Mouse (Mus musculus): Measurements from ENCODE around the gene Lrrk1. TPM values are rescaled to one million over a fixed set of nuclear protein-coding genes. Genes with fewer than 3 reads are reported as not detected.

Lrrk1 gene
- total RNA-seq, 2 experiments from 2014 or later, result 20.2 to 20.9 TPM

DNA sequence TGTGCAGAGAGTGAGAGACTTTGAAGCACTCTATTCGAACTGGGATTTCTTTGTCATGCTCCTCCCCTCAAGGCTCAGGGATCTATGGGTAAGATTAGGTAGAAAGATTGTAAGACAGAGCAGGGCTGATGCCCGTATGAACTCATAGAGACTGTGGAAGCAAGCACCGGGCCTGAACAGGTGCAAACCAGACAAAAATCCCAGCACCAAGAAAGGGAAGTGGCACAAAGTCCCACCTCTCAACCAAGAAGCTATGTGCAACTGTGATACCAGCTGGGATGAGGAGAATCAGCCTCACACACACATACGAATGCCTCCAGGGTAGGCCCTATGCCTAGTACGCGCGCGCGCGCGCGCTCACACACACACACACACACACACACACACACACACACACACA lies 2.3 kb downstream of the Lrrk1 start:
- DNase-seq (ENCODE audit: low spot score in 2 of 2), result no peak

DNA sequence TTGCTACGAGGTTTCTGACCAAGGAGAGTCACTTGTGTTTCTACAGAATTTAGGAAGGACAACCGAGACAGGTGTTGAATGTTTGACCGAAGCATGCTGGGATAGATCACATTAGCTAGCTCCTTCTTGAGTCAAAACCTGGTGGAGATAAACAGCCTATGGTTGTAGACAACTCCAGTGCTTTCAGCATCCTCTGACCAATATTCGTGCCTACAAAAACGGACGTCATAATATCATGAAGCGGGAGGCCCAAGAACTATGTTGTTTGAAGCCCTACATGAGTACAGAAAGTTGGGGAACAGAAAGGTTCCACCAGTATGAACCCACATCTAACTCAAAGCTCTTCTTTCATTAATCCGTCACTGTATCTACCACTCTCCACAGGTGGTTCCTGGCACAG lies 3.3 kb downstream of the Lrrk1 start:
- no peak for DNase-seq (ENCODE audit: low spot score in 2 of 2)

DNA sequence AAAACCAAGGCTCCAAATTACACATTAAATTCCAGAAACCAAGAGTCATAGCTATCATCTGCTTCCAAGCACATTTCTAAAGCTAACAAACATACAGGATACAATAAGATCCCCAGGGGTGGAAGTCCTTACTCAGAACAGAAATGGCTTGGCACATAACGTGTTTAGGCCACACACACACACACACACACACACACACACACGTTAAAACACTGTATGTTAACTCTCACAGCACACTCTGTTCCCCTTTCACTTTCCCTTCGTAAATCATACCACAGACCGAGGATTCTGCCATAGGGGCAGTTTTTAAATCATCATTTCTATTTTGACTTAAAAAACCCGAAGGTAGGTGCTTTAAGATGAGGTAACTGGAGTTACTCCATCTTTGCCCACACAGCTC lies 3.9 kb downstream of the Lrrk1 start:
- DNase-seq (ENCODE audit: low spot score in 2 of 2), result no peak

- DNase-seq (ENCODE audit: low spot score in 2 of 2), result no peak
Measured at GRCm38 (mm10) chr7:66376560-66376959, 11.6 kb downstream of the Lrrk1 start.

- no peak for DNase-seq (ENCODE audit: low spot score in 2 of 2)
Measured at GRCm38 (mm10) chr7:66375736-66376135, 12.4 kb downstream of the Lrrk1 start.

DNA sequence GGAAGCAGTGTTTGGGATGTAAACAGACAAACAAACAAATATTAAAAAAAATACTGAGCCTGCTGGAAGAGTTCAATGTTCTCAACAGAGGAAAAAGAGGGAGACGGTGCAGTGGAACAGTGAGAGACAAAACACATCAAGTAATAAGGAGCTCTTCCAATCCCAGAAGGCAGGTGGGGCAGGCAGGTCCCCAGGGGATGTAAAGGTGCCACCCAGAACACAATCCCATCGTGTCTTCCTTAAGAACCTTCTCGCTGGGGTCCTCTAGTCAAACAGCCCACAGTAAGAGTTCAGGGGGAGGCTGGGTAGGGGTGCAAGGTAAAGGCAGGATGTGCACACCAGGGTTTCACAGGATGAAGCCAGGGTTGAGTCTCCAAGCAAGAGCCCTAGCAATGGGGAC lies 14.8 kb downstream of the Lrrk1 start:
- DNase-seq (ENCODE audit: low spot score in 2 of 2), result no peak

DNA sequence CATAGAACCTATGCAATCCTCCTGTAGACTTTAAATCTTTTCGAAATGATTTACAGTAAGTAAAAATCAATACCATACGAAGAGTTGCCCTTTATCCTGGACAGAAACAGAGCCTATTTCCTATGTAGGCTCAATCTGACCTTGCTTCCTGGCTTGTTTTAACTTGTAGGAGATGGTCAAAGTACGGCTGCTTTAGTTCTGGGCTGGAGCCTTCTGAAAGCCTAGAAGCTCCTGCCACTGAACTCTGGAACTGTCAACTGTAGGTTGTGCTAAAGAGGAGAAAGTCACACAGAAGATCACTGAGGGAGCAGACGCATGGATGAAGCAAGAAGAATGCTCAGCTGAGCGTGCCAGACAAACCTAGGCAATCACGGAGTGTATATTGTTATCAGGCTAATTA lies 17.2 kb downstream of the Lrrk1 start:
- DNase-seq (ENCODE audit: low spot score in 2 of 2), result no peak

DNA sequence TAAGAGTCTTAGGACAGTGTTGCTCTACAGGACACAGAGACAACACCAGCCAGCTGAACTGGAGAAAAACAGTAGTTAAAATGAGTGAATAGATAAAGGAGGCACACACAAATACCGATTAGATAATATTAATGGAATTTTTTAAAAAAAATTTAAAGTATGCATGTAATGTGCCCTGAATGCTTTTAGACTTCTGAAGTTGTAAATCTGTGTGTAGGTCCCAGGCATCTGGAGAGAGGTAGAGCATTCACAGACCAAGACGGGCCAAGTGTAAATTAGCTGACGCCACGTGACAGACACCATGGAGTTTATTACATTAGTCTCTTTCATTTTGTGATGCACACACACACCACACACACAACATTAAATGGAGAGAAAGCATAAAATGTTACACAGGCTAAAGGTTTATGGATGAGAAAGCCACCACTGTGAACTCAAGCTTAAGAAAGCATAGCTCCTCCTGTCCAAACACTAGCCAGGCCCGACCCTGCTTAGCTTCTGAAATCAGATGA lies 18.2 kb downstream of the Lrrk1 start:
- no peak for DNase-seq (ENCODE audit: low spot score in 2 of 2)

GRCm38 (mm10) chr7:66369071-66369933 lies 18.8 kb downstream of the Lrrk1 start:
- no peak for DNase-seq (ENCODE audit: low spot score in 2 of 2)

GRCm38 (mm10) chr7:66365904-66366303 lies 22.2 kb downstream of the Lrrk1 start, which contains the start of gene Gm10974:
Gene Gm10974 (plus strand): TSS chr7:66365905.
- no peak for DNase-seq (ENCODE audit: low spot score in 2 of 2)

DNA sequence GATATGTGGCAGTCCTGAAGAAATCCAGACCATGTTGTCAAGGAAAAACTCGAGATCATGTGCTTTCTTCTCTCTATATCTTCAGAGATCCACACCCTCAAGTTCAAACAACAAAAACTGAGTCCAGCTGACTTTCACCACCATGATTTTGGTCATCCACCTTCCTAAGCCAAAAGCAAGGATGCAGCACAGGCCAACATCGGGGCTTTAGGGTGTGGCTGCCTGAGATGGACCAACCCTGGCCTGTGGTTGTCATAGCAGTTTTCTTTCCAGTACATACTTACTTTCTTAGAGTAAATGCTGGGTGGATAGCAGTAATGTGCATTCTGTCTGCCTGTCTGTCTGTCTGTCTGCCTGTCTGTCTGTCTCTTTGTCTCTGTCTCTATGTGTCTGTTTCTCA lies 22.7 kb downstream of the Lrrk1 start:
- no peak for DNase-seq (ENCODE audit: low spot score in 2 of 2)

DNA sequence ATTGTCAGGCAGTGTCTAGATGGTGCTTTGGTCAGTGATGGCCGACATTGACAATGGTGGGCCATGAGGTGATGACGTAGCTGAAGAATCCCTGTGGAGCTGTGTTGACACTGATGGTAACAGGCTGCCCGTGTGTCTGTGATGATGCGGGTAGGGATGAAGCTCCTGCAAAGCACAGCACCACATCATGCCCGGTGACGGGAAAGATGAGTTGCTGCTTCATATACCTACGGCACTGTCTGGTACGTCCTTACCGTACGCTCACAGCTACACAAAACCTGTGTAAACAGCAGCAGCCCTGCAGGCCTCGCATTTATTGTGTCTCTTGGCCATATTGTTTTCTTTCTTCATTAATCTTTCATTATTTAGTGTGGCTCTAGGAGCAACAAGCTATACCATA lies 23.7 kb downstream of the Lrrk1 start:
- no peak for DNase-seq (ENCODE audit: low spot score in 2 of 2)

DNA sequence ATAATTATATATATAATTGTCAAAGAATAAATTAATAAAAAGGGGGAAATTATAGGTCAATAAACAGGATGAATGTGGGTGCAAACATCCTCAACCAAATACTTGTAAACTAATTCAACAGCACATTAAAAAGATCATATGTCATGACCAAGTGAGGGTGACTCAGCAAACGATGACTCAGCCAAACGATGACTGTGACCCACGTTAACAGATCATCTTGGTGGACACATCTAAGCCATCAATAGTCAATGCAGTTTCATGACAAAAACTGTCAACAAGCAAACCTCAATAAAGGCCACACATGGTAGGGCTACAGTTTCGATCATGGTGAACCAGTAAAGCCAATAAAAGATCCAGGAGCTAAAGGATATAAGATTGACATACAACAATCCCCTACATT lies 29.1 kb downstream of the Lrrk1 start:
- DNase-seq (ENCODE audit: low spot score in 2 of 2), result no peak

- no peak for DNase-seq (ENCODE audit: low spot score in 2 of 2)
Measured at GRCm38 (mm10) chr7:66358461-66358860, 29.7 kb downstream of the Lrrk1 start.

DNA sequence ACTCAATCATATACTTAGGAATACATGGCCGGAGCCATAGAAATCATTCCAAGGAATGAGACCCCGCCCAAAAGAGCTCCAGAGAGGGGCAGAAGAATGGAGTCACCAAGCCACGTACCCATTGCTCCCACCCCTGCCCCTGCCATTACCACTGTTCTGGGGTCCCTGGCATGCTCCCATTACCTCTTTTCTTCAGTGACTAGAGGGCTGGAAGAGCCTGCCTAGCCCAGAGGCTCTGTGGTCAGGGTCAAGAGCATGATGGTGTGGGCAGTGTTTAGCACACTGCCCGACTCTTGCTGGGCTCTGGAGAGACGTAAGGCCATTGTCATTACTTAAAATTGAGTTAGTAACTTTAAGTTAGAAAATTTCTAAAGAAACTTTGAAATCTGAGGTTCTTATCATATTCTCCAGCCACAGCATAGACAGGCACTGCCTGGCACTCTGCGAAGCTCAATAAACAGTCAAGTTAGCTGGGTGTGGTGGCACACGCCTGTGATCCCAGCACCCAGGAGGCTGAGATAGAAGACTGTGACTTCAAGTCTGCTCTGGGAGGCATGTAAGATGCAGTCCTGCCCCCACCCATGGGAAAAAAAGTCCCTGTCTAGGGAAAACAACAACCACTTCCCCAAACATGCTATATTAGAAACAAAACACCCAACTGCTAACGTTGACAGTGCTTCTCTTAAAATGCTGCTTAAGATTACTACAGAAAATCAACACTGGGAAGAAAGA lies 32.2 kb downstream of the Lrrk1 start:
- no peak for DNase-seq (ENCODE audit: low spot score in 2 of 2)

DNA sequence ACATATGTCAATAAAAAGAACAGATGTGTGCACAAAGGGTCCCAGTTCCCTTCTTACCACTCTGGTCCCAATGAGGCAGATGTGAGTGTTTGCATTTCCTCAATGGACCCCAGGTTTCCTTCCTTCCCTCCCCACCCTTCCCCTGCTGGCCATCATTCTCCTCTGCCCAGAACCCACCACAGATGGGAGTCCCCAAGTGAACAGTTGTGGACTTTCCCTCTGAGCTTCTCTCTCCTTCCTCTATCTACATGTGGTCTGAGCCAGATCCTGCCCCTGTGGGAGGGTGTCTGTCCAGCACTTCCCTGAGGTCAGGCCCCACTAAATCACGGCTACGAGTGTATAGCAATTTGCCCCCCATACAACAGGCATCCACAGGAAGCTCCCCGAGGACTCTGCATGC lies 33.2 kb downstream of the Lrrk1 start:
- DNase-seq (ENCODE audit: low spot score in 2 of 2), result no peak

DNA sequence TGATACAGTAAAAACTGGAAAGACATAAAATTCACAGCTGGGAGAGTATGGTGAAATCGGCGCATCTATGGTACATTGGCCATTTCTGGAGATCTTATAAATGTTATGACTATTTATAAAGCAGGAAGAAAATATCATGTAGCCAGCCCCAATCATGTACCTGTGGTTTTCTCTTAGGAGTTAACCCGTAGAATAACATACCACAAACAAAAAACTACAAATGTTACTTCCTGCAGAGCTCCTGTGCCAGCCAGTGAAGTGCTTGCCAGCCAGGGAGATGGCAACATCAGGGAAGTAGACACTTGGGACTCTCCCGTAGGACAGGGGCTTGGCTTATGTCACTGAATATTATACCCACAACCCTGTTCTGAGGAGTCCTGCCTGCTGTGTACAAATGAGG lies 37.1 kb downstream of the Lrrk1 start:
- no peak for DNase-seq (ENCODE audit: low spot score in 2 of 2)

DNA sequence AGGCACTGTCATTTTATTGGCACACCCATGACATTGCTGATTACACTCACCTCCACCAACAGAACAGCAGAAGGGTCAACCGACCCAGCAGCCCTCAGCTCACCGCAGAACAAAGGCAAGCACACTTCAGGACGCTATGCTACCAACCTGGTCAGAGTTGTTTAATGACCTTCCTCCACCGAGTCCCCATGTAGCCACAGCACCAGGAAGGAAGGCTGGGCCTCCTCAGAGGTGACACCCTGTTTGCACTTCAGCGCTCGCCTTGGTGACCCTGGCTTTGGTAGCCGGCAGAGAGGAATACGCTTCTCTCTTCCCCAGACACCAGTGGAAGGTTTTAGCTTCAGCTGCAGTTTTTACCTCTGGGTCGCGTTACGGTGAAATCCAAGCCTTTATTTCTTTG lies 38.5 kb downstream of the Lrrk1 start:
- DNase-seq (ENCODE audit: low spot score in 2 of 2), result no peak

DNA sequence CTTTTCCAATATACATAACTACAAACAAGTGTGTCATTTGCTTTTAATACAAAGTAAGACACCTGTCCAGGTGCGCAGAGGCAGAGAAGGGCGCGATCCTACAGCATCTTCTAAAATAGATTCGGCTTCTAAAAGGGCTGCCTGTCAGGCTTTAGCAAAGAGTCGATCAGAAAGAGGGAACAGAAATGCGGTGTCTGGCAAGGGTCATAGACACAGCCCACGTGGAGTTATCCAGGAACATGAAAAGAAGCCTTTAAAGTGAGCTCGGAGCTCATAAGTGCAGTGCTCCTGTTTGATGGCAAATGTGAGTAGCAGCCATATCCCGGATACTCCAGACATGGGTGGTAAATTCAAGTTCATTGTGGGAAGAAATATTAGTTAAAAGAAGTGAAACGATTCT lies 39.6 kb downstream of the Lrrk1 start:
- DNase-seq (ENCODE audit: low spot score in 2 of 2), result no peak

- no peak for DNase-seq (ENCODE audit: low spot score in 2 of 2)
Measured at GRCm38 (mm10) chr7:66346959-66347663, 41.0 kb downstream of the Lrrk1 start.

DNA sequence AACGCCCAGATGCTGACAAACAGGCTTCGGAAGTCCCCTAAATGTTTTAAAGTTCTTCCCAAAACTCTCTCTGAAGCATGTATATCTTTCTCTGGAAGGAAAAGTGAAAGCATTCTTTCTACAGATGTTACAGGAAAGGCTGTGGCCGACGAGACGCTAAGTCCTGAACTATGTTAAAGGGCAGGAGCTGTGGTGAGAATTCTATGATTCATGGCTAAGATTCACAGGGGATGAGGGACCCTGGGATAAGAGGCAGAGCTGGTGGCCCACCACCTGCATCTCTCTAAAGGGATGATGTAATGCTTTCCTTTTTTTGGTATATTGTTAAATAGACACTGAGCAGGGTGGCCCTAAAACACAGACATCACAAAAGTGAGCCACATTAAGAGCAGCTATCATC lies 44.8 kb downstream of the Lrrk1 start:
- no peak for DNase-seq (ENCODE audit: low spot score in 2 of 2)

DNA sequence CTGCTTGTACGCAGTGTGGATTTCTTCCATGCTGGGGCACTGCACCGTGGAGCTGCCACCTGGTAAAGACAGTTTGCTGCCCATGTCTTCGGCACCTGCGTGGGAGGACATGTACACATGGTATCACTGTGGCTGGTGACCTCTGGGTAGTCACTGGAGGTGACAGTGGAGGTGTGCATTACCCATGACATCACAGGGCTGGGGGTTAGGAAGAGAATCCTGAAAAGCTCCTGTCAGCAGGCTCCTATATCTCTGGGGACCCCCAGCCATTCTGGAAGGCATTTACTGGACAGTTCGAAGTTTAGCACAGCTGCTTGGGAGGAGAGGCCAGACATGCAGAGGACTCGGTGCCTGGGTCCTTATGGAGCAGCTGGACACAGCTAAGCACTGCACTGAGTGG lies 45.3 kb downstream of the Lrrk1 start:
- DNase-seq (ENCODE audit: low spot score in 2 of 2), result no peak

All from adrenal gland, postnatal 4 days (tissue).